Mouse (Mus musculus) heart, embryonic 13.5 days (tissue): ENCODE data around the gene Cdk15. TPM values are rescaled to one million over a fixed set of nuclear protein-coding genes. Genes with fewer than 3 reads are reported as not detected.

Experiments
- ATAC-seq: fragments of 200-750 bp; cut with Nextera tagmentation; 2 replicates; pipeline ENCODE4 v1.8.0; 2017; ENCODE audit warnings: moderate TSS enrichment; ENCODE audit not compliant: insufficient number of reproducible peaks, low FRiP score, low TSS enrichment; ENCODE audit errors: extremely low read depth
- H3K27ac ChIP-seq: fragments of 300-500 bp; sonication (generic); replicated peaks from 2 replicates; pipeline ENCODE4 v1.5.1; 2015; ENCODE audit warnings: moderate library complexity, mild to moderate bottlenecking, inconsistent platforms
- H3K27me3 ChIP-seq: fragments of 300-500 bp; sonication (generic); replicated peaks from 2 replicates; pipeline ENCODE4 v1.6.1; 2015; ENCODE audit warnings: mild to moderate bottlenecking, inconsistent platforms
- H3K36me3 ChIP-seq: fragments of 300-500 bp; sonication (generic); 2 replicates; pipeline ENCODE4 v1.6.1; 2015; ENCODE audit warnings: mild to moderate bottlenecking, inconsistent platforms
- H3K4me1 ChIP-seq: fragments of 300-500 bp; sonication (generic); 2 replicates; pipeline ENCODE4 v1.6.1; 2015; ENCODE audit warnings: inconsistent platforms
- H3K4me2 ChIP-seq: fragments of 300-500 bp; sonication (generic); 2 replicates; pipeline ENCODE4 v1.6.1; 2015; ENCODE audit warnings: inconsistent platforms, mild to moderate bottlenecking, moderate library complexity
- H3K4me3 ChIP-seq: fragments of 300-500 bp; sonication (generic); 2 replicates; pipeline ENCODE4 v1.5.1; 2015; ENCODE audit warnings: moderate library complexity, mild to moderate bottlenecking, inconsistent platforms
- H3K9ac ChIP-seq: fragments of 300-500 bp; sonication (generic); 2 replicates; pipeline ENCODE4 v1.6.1; 2015; ENCODE audit warnings: inconsistent platforms, mild to moderate bottlenecking, moderate library complexity
- H3K9me3 ChIP-seq: fragments of 300-500 bp; sonication (generic); 2 replicates; pipeline ENCODE4 v1.6.1; 2016; ENCODE audit warnings: inconsistent platforms
- WGBS: fragments of 180-500 bp; shearing (Covaris S2); methylation state at CpG from one replicate; pipeline ENCODE4 v1.1.7; 2015; ENCODE audit warnings: mixed read lengths; 5-methylcytosine and 5-hydroxymethylcytosine counted together
- polyA plus RNA-seq: library from polyadenylated mRNA; unstranded; fragments of >200 nt; fragmentation: Nextera tagmentation; extraction: Ambion mirVana; gene quantifications from 2 replicates; pipeline ENCODE4 v1.2.1, GENCODE M21; 2015

Gene Cdk15
- polyA plus RNA-seq, 1 experiment from 2014 or later = not detected

DNA sequence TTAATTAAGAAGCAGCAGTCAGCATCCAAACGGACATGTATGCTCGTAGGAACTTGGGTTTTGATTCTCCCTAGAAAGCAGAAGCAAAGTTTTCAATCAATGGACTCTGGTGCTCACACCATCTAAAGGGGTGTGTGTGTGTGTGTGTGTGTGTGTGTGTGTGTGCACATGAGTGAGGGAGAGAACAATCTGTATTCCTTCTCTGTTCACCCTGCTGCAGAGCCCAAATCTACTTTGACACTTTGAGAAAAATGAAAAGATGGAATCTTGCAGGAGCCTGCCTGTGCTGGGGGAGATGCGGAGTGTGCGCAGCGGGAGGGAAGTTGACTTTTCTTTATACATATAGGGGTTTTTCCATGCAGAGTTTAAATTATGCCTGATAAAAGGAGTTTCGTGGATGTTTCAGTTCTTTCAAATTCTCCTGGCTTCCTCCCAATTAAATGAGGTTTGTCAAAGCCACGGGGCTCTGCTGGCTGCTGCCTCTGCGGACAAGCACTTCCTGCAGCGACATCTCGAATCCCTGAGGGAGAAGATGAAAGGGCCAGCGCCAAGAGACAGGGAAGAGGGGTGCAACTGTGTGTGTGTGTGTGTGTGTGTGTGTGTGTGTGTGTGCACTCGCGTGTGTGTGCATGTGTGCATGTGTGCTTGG, 76.2 kb downstream of the Cdk15 start:
- Histone ChIP-seq H3K9ac (no peak overlapping the region), H3K4me3 (no peak overlapping the region), H3K27ac (no peak overlapping the region), H3K36me3 (no peaks in the 10 kb centered on the region), H3K9me3 (no peaks in the 10 kb centered on the region), H3K4me1 (peaks cover 31% of the 10 kb centered on the region), H3K4me2 (peak overlapping the region; percentile 16), H3K27me3 (peaks cover 44% of the 10 kb centered on the region)
- no peak for ATAC-seq
- 49% methylated on average over 13 of the region's 13 CpGs for WGBS

DNA sequence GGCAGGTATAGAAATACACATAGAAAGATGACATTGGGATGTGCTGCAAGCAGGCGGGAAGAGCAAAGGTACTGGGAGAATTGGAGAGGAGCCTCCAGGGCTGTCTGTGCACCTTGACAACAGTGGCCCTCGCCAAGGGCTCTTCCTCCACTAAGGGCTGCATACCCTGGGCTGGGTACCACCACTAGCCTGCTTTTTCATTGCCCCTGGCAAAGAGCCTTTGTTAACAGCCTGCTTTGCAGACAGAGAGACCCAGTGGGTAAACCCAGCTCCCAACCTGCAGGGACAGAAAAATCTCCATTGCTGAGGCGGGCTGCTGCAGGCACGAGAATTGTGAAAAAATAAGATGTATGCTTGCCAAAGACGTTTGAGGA, 76.7 kb downstream of the Cdk15 start:
- peaks cover 31% of the 10 kb centered on the region for H3K4me1 ChIP-seq
- peak overlapping the region; percentile 16; the same call in 1 of the 2 replicates for H3K4me2 ChIP-seq
- H3K36me3 ChIP-seq = no peaks in the 10 kb centered on the region
- H3K4me3 ChIP-seq = no peak overlapping the region
- H3K27ac ChIP-seq = no peak overlapping the region
- WGBS = 68% methylated on average over 5 of the region's 5 CpGs
- no peak overlapping the region for H3K9ac ChIP-seq
- peaks cover 45% of the 10 kb centered on the region for H3K27me3 ChIP-seq
- no peak for ATAC-seq
- H3K9me3 ChIP-seq = no peaks in the 10 kb centered on the region

DNA sequence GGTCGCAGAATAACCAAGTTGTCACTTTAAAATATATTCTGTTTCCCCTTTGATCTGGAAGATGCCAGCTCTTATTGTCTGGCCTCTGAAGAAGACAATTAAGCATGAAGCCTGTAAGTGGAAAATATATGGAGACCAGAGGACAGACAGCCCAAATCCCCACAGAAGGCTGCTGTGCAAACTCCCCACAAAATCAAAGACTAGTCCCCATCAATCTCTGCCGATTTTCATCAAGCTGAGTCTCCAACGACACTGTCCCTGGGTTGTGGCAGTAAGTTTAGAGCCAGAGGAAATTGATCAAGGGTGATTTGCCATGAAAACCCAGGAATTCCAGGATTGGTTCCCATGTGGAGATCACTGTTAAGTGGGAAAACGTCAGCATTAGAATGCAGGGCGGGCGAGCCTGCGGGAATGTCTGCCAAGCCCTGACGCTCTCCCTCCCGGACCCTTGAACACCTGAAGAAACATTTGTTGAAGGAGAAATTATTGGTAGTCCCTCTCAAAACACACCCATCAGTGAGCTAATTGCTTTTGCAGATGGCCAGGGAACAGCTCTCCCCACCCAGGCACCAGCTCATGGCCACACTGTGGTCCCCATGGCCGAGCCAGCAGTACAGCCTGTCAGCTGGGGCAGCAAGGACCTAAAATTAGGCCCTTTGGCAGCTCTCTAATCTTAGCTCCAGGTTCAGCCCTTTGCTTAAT, 77.3 kb downstream of the Cdk15 start:
- Histone ChIP-seq H3K27me3 (peaks cover 45% of the 10 kb centered on the region), H3K9ac (no peak overlapping the region), H3K27ac (peak overlapping the region; percentile 5; the same call in 1 of the 2 replicates), H3K4me2 (peak overlapping the region; percentile 8; the same call in 1 of the 2 replicates), H3K4me1 (peaks cover 31% of the 10 kb centered on the region), H3K36me3 (no peaks in the 10 kb centered on the region), H3K4me3 (no peak overlapping the region), H3K9me3 (no peaks in the 10 kb centered on the region)
- 53% methylated on average over 10 of the region's 10 CpGs for WGBS
- no peak for ATAC-seq

- Histone ChIP-seq H3K9ac (no peak overlapping the region), H3K36me3 (no peaks in the 10 kb centered on the region), H3K4me2 (peak overlapping the region; percentile 8; the same call in 1 of the 2 replicates), H3K27ac (peak overlapping the region; percentile 5; the same call in 1 of the 2 replicates), H3K4me3 (no peak overlapping the region), H3K9me3 (no peaks in the 10 kb centered on the region), H3K4me1 (peaks cover 31% of the 10 kb centered on the region), H3K27me3 (peaks cover 41% of the 10 kb centered on the region)
- 51% methylated on average over 4 of the region's 4 CpGs for WGBS
- no peak for ATAC-seq
Observed at GRCm38 (mm10) chr1:59334562-59334890, 77.8 kb downstream of the Cdk15 start.

- no peak overlapping the region for H3K4me2 ChIP-seq
- no peak overlapping the region for H3K27ac ChIP-seq
- no peak for ATAC-seq
- H3K9ac ChIP-seq = no peak overlapping the region
- H3K4me1 ChIP-seq = peaks cover 40% of the 10 kb centered on the region
- no peaks in the 10 kb centered on the region for H3K36me3 ChIP-seq
- peaks cover 25% of the 10 kb centered on the region for H3K27me3 ChIP-seq
- 75% methylated on average over 1 of the region's 1 CpGs for WGBS
- no peaks in the 10 kb centered on the region for H3K9me3 ChIP-seq
- no peak overlapping the region for H3K4me3 ChIP-seq
Observed at GRCm38 (mm10) chr1:59336256-59336655, 79.5 kb downstream of the Cdk15 start.

GRCm38 (mm10) chr1:59340814-59341588, 84.3 kb downstream of the Cdk15 start:
- Histone ChIP-seq H3K9me3 (0 out of 2 replicates have a peak, but pooled peaks cover 5% of the 10 kb centered on the region), H3K4me2 (peak overlapping the region; percentile 60), H3K36me3 (no peaks in the 10 kb centered on the region), H3K27ac (no peak overlapping the region), H3K27me3 (peaks cover 22% of the 10 kb centered on the region; the same call in 1 of the 2 replicates), H3K9ac (peak overlapping the region; percentile 47; the same call in 1 of the 2 replicates), H3K4me1 (peaks cover 12% of the 10 kb centered on the region), H3K4me3 (peak overlapping the region; percentile 25)
- ATAC-seq = no peak
- WGBS = 9% methylated on average over 16 of the region's 16 CpGs

DNA sequence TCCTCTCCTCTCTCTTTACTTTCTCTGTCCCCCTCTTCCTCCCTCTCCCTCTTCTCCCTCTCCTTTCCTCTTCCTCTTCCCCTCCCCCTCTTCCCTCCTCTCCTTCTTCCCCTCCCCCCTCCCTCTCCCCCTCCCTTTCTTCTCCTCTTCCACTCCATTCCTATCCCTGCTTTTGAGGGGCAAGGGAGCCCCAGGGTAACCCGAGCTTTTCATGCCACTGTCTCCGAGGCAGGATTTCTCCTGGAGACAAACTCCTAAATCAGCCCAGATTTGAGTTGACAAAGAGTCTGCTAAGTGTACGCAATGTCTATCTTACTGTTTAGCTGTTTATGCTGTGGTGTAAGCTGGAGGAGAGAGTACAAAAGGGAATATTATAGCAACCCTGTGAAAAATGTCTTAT, 85.0 kb downstream of the Cdk15 start:
- H3K27ac ChIP-seq = no peak overlapping the region
- no peak overlapping the region for H3K4me2 ChIP-seq
- 40% methylated on average over 3 of the region's 3 CpGs for WGBS

GRCm38 (mm10) chr1:59342146-59342545, 85.4 kb downstream of the Cdk15 start:
- ATAC-seq = no peak
- 0 out of 2 replicates have a peak, but pooled peaks cover 5% of the 10 kb centered on the region for H3K9me3 ChIP-seq

More for the DNA sequence above, 85.0 kb downstream of the Cdk15 start:
- H3K9ac ChIP-seq = no peak overlapping the region
- no peak for ATAC-seq
- no peak overlapping the region for H3K4me3 ChIP-seq
- no peaks in the 10 kb centered on the region for H3K36me3 ChIP-seq
- H3K4me1 ChIP-seq = peaks cover 12% of the 10 kb centered on the region
- H3K9me3 ChIP-seq = 0 out of 2 replicates have a peak, but pooled peaks cover 5% of the 10 kb centered on the region
- H3K27me3 ChIP-seq = peaks cover 22% of the 10 kb centered on the region; the same call in 1 of the 2 replicates

GRCm38 (mm10) chr1:59352706-59353105, 96.0 kb downstream of the Cdk15 start:
- Histone ChIP-seq H3K9ac (no peak overlapping the region), H3K27ac (no peak overlapping the region), H3K4me1 (no peaks in the 10 kb centered on the region), H3K27me3 (peaks cover 64% of the 10 kb centered on the region), H3K36me3 (no peaks in the 10 kb centered on the region), H3K4me3 (no peak overlapping the region), H3K9me3 (0 out of 2 replicates have a peak, but pooled peaks cover 8% of the 10 kb centered on the region), H3K4me2 (no peak overlapping the region)
- WGBS = 53% methylated on average over 4 of the region's 4 CpGs
- ATAC-seq = no peak

More at GRCm38 (mm10) chr1:59342146-59342545, 85.4 kb downstream of the Cdk15 start:
- Histone ChIP-seq H3K4me1 (peaks cover 12% of the 10 kb centered on the region), H3K27me3 (peaks cover 22% of the 10 kb centered on the region; the same call in 1 of the 2 replicates), H3K9ac (no peak overlapping the region), H3K27ac (no peak overlapping the region), H3K4me2 (no peak overlapping the region), H3K4me3 (no peak overlapping the region), H3K36me3 (no peaks in the 10 kb centered on the region)
- 71% methylated on average over 6 of the region's 6 CpGs for WGBS

- no peak for ATAC-seq
- Histone ChIP-seq H3K36me3 (no peaks in the 10 kb centered on the region), H3K9ac (no peak overlapping the region), H3K9me3 (0 out of 2 replicates have a peak, but pooled peaks cover 5% of the 10 kb centered on the region), H3K4me3 (no peak overlapping the region), H3K4me2 (no peak overlapping the region), H3K27ac (no peak overlapping the region), H3K4me1 (no peaks in the 10 kb centered on the region), H3K27me3 (peaks cover 91% of the 10 kb centered on the region)
- 71% methylated on average over 9 of the region's 9 CpGs for WGBS
Observed at GRCm38 (mm10) chr1:59355440-59355839, 98.7 kb downstream of the Cdk15 start.

DNA sequence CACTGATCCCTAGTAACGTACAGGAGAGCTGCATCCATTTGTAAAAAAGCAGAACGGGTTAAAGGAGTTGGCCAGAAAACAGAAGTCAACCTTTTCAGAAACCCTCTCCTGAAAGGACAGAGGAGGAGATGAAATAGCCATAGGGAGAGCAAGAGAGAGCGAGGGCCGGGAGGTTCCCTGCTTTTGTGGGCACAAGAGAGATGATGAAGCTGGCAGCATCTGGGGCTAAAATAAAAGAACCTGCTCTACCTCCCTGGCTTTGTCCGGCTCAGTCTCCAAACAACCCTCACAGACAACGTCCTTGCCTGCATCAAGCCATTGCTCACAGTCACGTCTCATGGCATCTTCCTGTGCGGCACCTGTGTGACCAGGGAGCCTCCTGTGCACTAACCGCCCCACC, 102.4 kb downstream of the Cdk15 start:
- no peak for ATAC-seq
- Histone ChIP-seq H3K27ac (no peak overlapping the region), H3K27me3 (peaks cover 97% of the 10 kb centered on the region), H3K4me2 (no peak overlapping the region), H3K4me1 (peaks cover 8% of the 10 kb centered on the region), H3K36me3 (no peaks in the 10 kb centered on the region), H3K4me3 (no peak overlapping the region), H3K9ac (no peak overlapping the region), H3K9me3 (no peaks in the 10 kb centered on the region)
- 79% methylated on average over 9 of the region's 9 CpGs for WGBS
